Mouse (Mus musculus): ENCODE measurements around the gene Tas1r1. TPM values are rescaled to one million over a fixed set of nuclear protein-coding genes. Genes with fewer than 3 reads are reported as not detected.
"Not testable (repeated sequence)": the region's sequence is repeated elsewhere in the genome, so short reads cannot be mapped to it uniquely, and the experiment has no call there.

Gene Tas1r1
- polyA plus RNA-seq, 1 experiment from 2014 or later: 1.4 TPM

GRCm38 (mm10) chr4:152039831-152040310 is 1.5 kb upstream of the Tas1r1 start:
- ATAC-seq: no peak
- H3K9ac ChIP-seq (replicated peaks): peak overlapping the region; percentile 96
- no peak overlapping the region for H3K27ac ChIP-seq
- peak overlapping the region; percentile 100 for H3K4me3 ChIP-seq (replicated peaks)
- no peaks in the 10 kb centered on the region for H3K27me3 ChIP-seq
- peak overlapping the region; percentile 97 for H3K4me2 ChIP-seq (replicated peaks)
- no peaks in the 10 kb centered on the region for H3K9me3 ChIP-seq
- peaks cover 19% of the 10 kb centered on the region for H3K4me1 ChIP-seq (replicated peaks)
- H3K36me3 ChIP-seq: peaks cover 39% of the 10 kb centered on the region
- WGBS: 5% methylated on average over 25 of the region's 25 CpGs

- peaks cover 19% of the 10 kb centered on the region for H3K4me1 ChIP-seq (replicated peaks)
- peak within 1 kb of the TSS; percentile 97 for H3K4me2 ChIP-seq (replicated peaks)
- peaks cover 32% of the 10 kb centered on the region for H3K36me3 ChIP-seq
- ATAC-seq: peak; percentile 90
- 1% methylated on average over 72 of the region's 86 CpGs for WGBS
- H3K27me3 ChIP-seq: no peaks in the 10 kb centered on the region
- peak within 1 kb of the TSS; percentile 100 for H3K4me3 ChIP-seq (replicated peaks)
- peak within 1 kb of the TSS; percentile 96 for H3K9ac ChIP-seq (replicated peaks)
- H3K27ac ChIP-seq: no peak within 1 kb of the TSS; the same call in 1 of the 2 replicates
- H3K9me3 ChIP-seq: no peaks in the 10 kb centered on the region
These were observed 840 bp upstream of the Tas1r1 start, which contains the start of gene Nol9 for GRCm38 (mm10) chr4:152038985-152039830. TSS of gene Nol9 (plus strand) at chr4:152039321.

- H3K27ac ChIP-seq; H3K4me2 ChIP-seq (replicated peaks); H3K9me3 ChIP-seq; ATAC-seq; H3K9ac ChIP-seq (replicated peaks); H3K27me3 ChIP-seq; H3K4me3 ChIP-seq (replicated peaks); H3K36me3 ChIP-seq: not testable (repeated sequence)
- WGBS: 92% methylated on average over 6 of the region's 6 CpGs
- H3K4me1 ChIP-seq (replicated peaks): peaks cover 19% of the 10 kb centered on the region
These were observed 1.9 kb downstream of the Tas1r1 start for GRCm38 (mm10) chr4:152036464-152036863.

- Histone ChIP-seq H3K4me3 (replicated peaks) (no peak overlapping the region), H3K27me3 (peaks cover 11% of the 10 kb centered on the region), H3K9me3 (no peaks in the 10 kb centered on the region), H3K36me3 (no peaks in the 10 kb centered on the region), H3K4me1 (replicated peaks) (peaks cover 20% of the 10 kb centered on the region), H3K9ac (replicated peaks) (no peak overlapping the region), H3K4me2 (replicated peaks) (no peak overlapping the region), H3K27ac (no peak overlapping the region)
- ATAC-seq: no peak
- 89% methylated on average over 13 of the region's 13 CpGs for WGBS
These were observed 5.4 kb downstream of the Tas1r1 start for GRCm38 (mm10) chr4:152032922-152033321.

- Histone ChIP-seq H3K9ac (replicated peaks) (peak overlapping the region; percentile 39), H3K4me3 (replicated peaks) (no peak overlapping the region), H3K9me3 (no peaks in the 10 kb centered on the region), H3K27ac (no peak overlapping the region), H3K4me1 (replicated peaks) (peaks cover 42% of the 10 kb centered on the region), H3K36me3 (no peaks in the 10 kb centered on the region), H3K4me2 (replicated peaks) (0 out of 2 replicates have a peak overlapping the region, but pooled peaks have one; percentile 9), H3K27me3 (peaks cover 11% of the 10 kb centered on the region)
- no peak for ATAC-seq
- WGBS: 78% methylated on average over 4 of the region's 4 CpGs
These were observed 8.4 kb downstream of the Tas1r1 start for GRCm38 (mm10) chr4:152029997-152030396.

GRCm38 (mm10) chr4:152029087-152029486 is 9.3 kb downstream of the Tas1r1 start:
- H3K4me2 ChIP-seq (replicated peaks): no peak overlapping the region

GRCm38 (mm10) chr4:152028456-152028855 is 9.9 kb downstream of the Tas1r1 start:
- Histone ChIP-seq H3K4me3 (replicated peaks) (peak overlapping the region; percentile 80), H3K4me1 (replicated peaks) (peaks cover 56% of the 10 kb centered on the region), H3K27ac (no peak overlapping the region), H3K9me3 (no peaks in the 10 kb centered on the region), H3K27me3 (peaks cover 11% of the 10 kb centered on the region), H3K9ac (replicated peaks) (peak overlapping the region; percentile 73), H3K36me3 (peaks cover 15% of the 10 kb centered on the region), H3K4me2 (replicated peaks) (peak overlapping the region; percentile 99)
- WGBS: 70% methylated on average over 15 of the region's 15 CpGs
- no peak for ATAC-seq

More at GRCm38 (mm10) chr4:152029087-152029486, 9.3 kb downstream of the Tas1r1 start:
- H3K9ac ChIP-seq (replicated peaks): no peak overlapping the region
- no peak for ATAC-seq
- peak overlapping the region; percentile 80; the same call in 1 of the 2 replicates for H3K4me3 ChIP-seq (replicated peaks)
- H3K9me3 ChIP-seq: no peaks in the 10 kb centered on the region
- H3K4me1 ChIP-seq (replicated peaks): peaks cover 51% of the 10 kb centered on the region
- peaks cover 11% of the 10 kb centered on the region for H3K27me3 ChIP-seq
- H3K36me3 ChIP-seq: peaks cover 8% of the 10 kb centered on the region
- WGBS: 35% methylated on average over 5 of the region's 5 CpGs
- H3K27ac ChIP-seq: no peak overlapping the region

- WGBS: under 1% methylated on average over 35 of the region's 35 CpGs
These were observed 10.8 kb downstream of the Tas1r1 start, which contains the start of gene Zbtb48 for GRCm38 (mm10) chr4:152027524-152027923. TSS of gene Zbtb48 (minus strand) at chr4:152027671.

GRCm38 (mm10) chr4:152026751-152027508 is 11.4 kb downstream of the Tas1r1 start:
- Histone ChIP-seq H3K27me3 (peaks cover 8% of the 10 kb centered on the region), H3K9ac (replicated peaks) (peak overlapping the region; percentile 82), H3K36me3 (peaks cover 30% of the 10 kb centered on the region), H3K4me2 (replicated peaks) (peak overlapping the region; percentile 99), H3K9me3 (no peaks in the 10 kb centered on the region), H3K4me3 (replicated peaks) (peak overlapping the region; percentile 80), H3K4me1 (replicated peaks) (peaks cover 56% of the 10 kb centered on the region), H3K27ac (peak overlapping the region; percentile 70; the same call in 1 of the 2 replicates)
- WGBS: 2% methylated on average over 41 of the region's 41 CpGs
- ATAC-seq: peak; percentile 82

More at GRCm38 (mm10) chr4:152027524-152027923, 10.8 kb downstream of the Tas1r1 start, which contains the start of gene Zbtb48:
- Histone ChIP-seq H3K4me2 (replicated peaks) (peak within 1 kb of the TSS; percentile 99), H3K4me3 (replicated peaks) (peak within 1 kb of the TSS; percentile 80), H3K27ac (peak within 1 kb of the TSS; percentile 70), H3K36me3 (peaks cover 24% of the 10 kb centered on the region), H3K4me1 (replicated peaks) (peaks cover 56% of the 10 kb centered on the region), H3K9me3 (no peaks in the 10 kb centered on the region), H3K27me3 (peaks cover 11% of the 10 kb centered on the region), H3K9ac (replicated peaks) (peak within 1 kb of the TSS; percentile 82)
- ATAC-seq: peak; percentile 98

- Histone ChIP-seq H3K4me2 (replicated peaks) (no peak overlapping the region), H3K4me1 (replicated peaks) (peaks cover 48% of the 10 kb centered on the region), H3K9ac (replicated peaks) (peak overlapping the region; percentile 82; the same call in 1 of the 2 replicates)
These were observed 13.8 kb downstream of the Tas1r1 start for GRCm38 (mm10) chr4:152024525-152024924.

GRCm38 (mm10) chr4:152022506-152022905 is 15.9 kb downstream of the Tas1r1 start:
- Histone ChIP-seq H3K4me3 (replicated peaks) (no peak overlapping the region), H3K9ac (replicated peaks) (no peak overlapping the region), H3K36me3 (peaks cover 73% of the 10 kb centered on the region), H3K4me1 (replicated peaks) (peaks cover 35% of the 10 kb centered on the region), H3K27ac (no peak overlapping the region), H3K9me3 (no peaks in the 10 kb centered on the region), H3K4me2 (replicated peaks) (no peak overlapping the region), H3K27me3 (no peaks in the 10 kb centered on the region)
- no peak for ATAC-seq
- WGBS: 87% methylated on average over 8 of the region's 8 CpGs

More at GRCm38 (mm10) chr4:152024525-152024924, 13.8 kb downstream of the Tas1r1 start:
- H3K27ac ChIP-seq: no peak overlapping the region
- no peaks in the 10 kb centered on the region for H3K27me3 ChIP-seq
- WGBS: 93% methylated on average over 11 of the region's 11 CpGs
- H3K4me3 ChIP-seq (replicated peaks): no peak overlapping the region
- ATAC-seq: no peak
- H3K9me3 ChIP-seq: no peaks in the 10 kb centered on the region
- H3K36me3 ChIP-seq: peaks cover 54% of the 10 kb centered on the region

Data from midbrain, embryonic 13.5 days (tissue).